Mouse (Mus musculus): ENCODE data around the gene Atp4b. TPM values are rescaled to one million over a fixed set of nuclear protein-coding genes. Genes with fewer than 3 reads are reported as not detected.

Gene Atp4b
- polyA plus RNA-seq, 1 experiment: 0.52 TPM

- WGBS: 76% methylated on average over 8 of the region's 8 CpGs
- no peak for DNase-seq (ENCODE audit: low read depth, low spot score)
Measured at GRCm38 (mm10) chr8:13387728-13388127, 8.9 kb downstream of the Atp4b start.

- no peak for DNase-seq (ENCODE audit: low read depth, low spot score)
- 67% methylated on average over 13 of the region's 13 CpGs for WGBS
Measured at GRCm38 (mm10) chr8:13386366-13386765, 10.3 kb downstream of the Atp4b start.

- DNase-seq (ENCODE audit: low read depth, low spot score): no peak
- 84% methylated on average over 4 of the region's 4 CpGs for WGBS
Measured at GRCm38 (mm10) chr8:13382999-13383398, 13.6 kb downstream of the Atp4b start.

- peak; percentile 14 for DNase-seq (ENCODE audit: low read depth, low spot score)
- WGBS: 74% methylated on average over 3 of the region's 3 CpGs
Measured at GRCm38 (mm10) chr8:13382536-13382935, 14.1 kb downstream of the Atp4b start.

- WGBS: 89% methylated on average over 7 of the region's 7 CpGs
Measured at GRCm38 (mm10) chr8:13381630-13382029, 15.0 kb downstream of the Atp4b start.

GRCm38 (mm10) chr8:13373151-13373662 lies 23.4 kb downstream of the Atp4b start:
- 77% methylated on average over 8 of the region's 8 CpGs for WGBS
- DNase-seq (ENCODE audit: low read depth, low spot score): no peak

More at GRCm38 (mm10) chr8:13381630-13382029, 15.0 kb downstream of the Atp4b start:
- DNase-seq (ENCODE audit: low read depth, low spot score): no peak

- DNase-seq (ENCODE audit: low read depth, low spot score): no peak
- WGBS: 97% methylated on average over 6 of the region's 6 CpGs
Measured at GRCm38 (mm10) chr8:13361865-13362264, 34.8 kb downstream of the Atp4b start.

- 84% methylated on average over 7 of the region's 7 CpGs for WGBS
- DNase-seq (ENCODE audit: low read depth, low spot score): no peak
Measured at GRCm38 (mm10) chr8:13360213-13360612, 36.4 kb downstream of the Atp4b start.

- no peak for DNase-seq (ENCODE audit: low read depth, low spot score)
- WGBS: 47% methylated on average over 10 of the region's 10 CpGs
Measured at GRCm38 (mm10) chr8:13356681-13357080, 39.9 kb downstream of the Atp4b start.

- no peak for DNase-seq (ENCODE audit: low read depth, low spot score)
- 73% methylated on average over 6 of the region's 6 CpGs for WGBS
Measured at GRCm38 (mm10) chr8:13356221-13356620, 40.4 kb downstream of the Atp4b start.

- DNase-seq (ENCODE audit: low read depth, low spot score): no peak
- 81% methylated on average over 4 of the region's 4 CpGs for WGBS
Measured at GRCm38 (mm10) chr8:13353883-13354282, 42.7 kb downstream of the Atp4b start.

- WGBS: 81% methylated on average over 9 of the region's 9 CpGs
- no peak for DNase-seq (ENCODE audit: low read depth, low spot score)
Measured at GRCm38 (mm10) chr8:13353155-13353833, 43.3 kb downstream of the Atp4b start.

GRCm38 (mm10) chr8:13352601-13353000 lies 44.0 kb downstream of the Atp4b start:
- no peak for DNase-seq (ENCODE audit: low read depth, low spot score)
- 69% methylated on average over 8 of the region's 8 CpGs for WGBS

GRCm38 (mm10) chr8:13351593-13351992 lies 45.0 kb downstream of the Atp4b start:
- 72% methylated on average over 5 of the region's 5 CpGs for WGBS
- no peak for DNase-seq (ENCODE audit: low read depth, low spot score)

- 78% methylated on average over 7 of the region's 7 CpGs for WGBS
- no peak for DNase-seq (ENCODE audit: low read depth, low spot score)
Measured at GRCm38 (mm10) chr8:13350052-13350451, 46.6 kb downstream of the Atp4b start.

- 95% methylated on average over 4 of the region's 4 CpGs for WGBS
- DNase-seq (ENCODE audit: low read depth, low spot score): no peak
Measured at GRCm38 (mm10) chr8:13343134-13343533, 53.5 kb downstream of the Atp4b start.

- no peak for DNase-seq (ENCODE audit: low read depth, low spot score)
- WGBS: 74% methylated on average over 2 of the region's 2 CpGs
Measured at GRCm38 (mm10) chr8:13342340-13342739, 54.3 kb downstream of the Atp4b start.

GRCm38 (mm10) chr8:13340650-13341049 lies 56.0 kb downstream of the Atp4b start:
- whole genome bisulfite sequencing: 85% methylated on average over 8 of the region's 8 CpGs
- DNase-seq (ENCODE audit: low read depth, low spot score): no peak

- no peak for DNase-seq (ENCODE audit: low read depth, low spot score)
- WGBS: 11% methylated on average over 11 of the region's 11 CpGs
Measured at GRCm38 (mm10) chr8:13339646-13339990, 57.0 kb downstream of the Atp4b start.

GRCm38 (mm10) chr8:13338901-13339645 lies 57.6 kb downstream of the Atp4b start:
- WGBS: under 1% methylated on average over 63 of the region's 70 CpGs
- no peak for DNase-seq (ENCODE audit: low read depth, low spot score)

GRCm38 (mm10) chr8:13338255-13338860 lies 58.3 kb downstream of the Atp4b start, which contains the start of gene Tfdp1:
Tfdp1 (plus strand) TSS chr8:13338751.
- WGBS: under 1% methylated on average over 67 of the region's 72 CpGs
- DNase-seq (ENCODE audit: low read depth, low spot score): no peak
